Mouse (Mus musculus) limb, embryonic 11.5 days (tissue): ENCODE results near the gene Hivep2. TPM values are rescaled to one million over a fixed set of nuclear protein-coding genes. Genes with fewer than 3 reads are reported as not detected.
A peak's percentile ranks its signal among the peaks of the same experiment; 100 is the strongest.

Experiments used
- ATAC-seq: fragments of 200-750 bp; cut with Nextera tagmentation; 2 replicates; pipeline ENCODE4 v1.8.0; 2017; ENCODE audit warnings: low read depth; ENCODE audit not compliant: insufficient number of reproducible peaks, low FRiP score, low TSS enrichment
- DNase-seq: peaks from one replicate; pipeline ENCODE4 v3.0.0-alpha.2; 2015; ENCODE audit warnings: low spot score
- H3K27ac ChIP-seq: fragments of 300-500 bp; sonication (generic); replicated peaks from 2 replicates; pipeline ENCODE4 v1.5.1; 2014; ENCODE audit warnings: low read depth, mild to moderate bottlenecking, low read length
- H3K27me3 ChIP-seq: fragments of 300-500 bp; sonication (generic); 2 replicates; pipeline ENCODE4 v1.6.1; 2014; ENCODE audit warnings: mild to moderate bottlenecking, low read length, mixed read lengths; ENCODE audit not compliant: control insufficient read depth, insufficient read depth
- H3K36me3 ChIP-seq: fragments of 300-500 bp; sonication (generic); 2 replicates; pipeline ENCODE4 v1.6.1; 2014; ENCODE audit warnings: mild to moderate bottlenecking, low read length, moderate library complexity, mixed read lengths; ENCODE audit not compliant: control insufficient read depth, insufficient read depth
- H3K4me1 ChIP-seq: fragments of 300-500 bp; sonication (generic); 2 replicates; pipeline ENCODE4 v1.6.1; 2014; ENCODE audit warnings: low read length, mixed read lengths; ENCODE audit not compliant: control insufficient read depth, insufficient read depth
- H3K4me2 ChIP-seq: fragments of 300-500 bp; sonication (generic); 2 replicates; pipeline ENCODE4 v1.6.1; 2014; ENCODE audit warnings: low read depth, mild to moderate bottlenecking, moderate library complexity; ENCODE audit not compliant: severe bottlenecking
- H3K4me3 ChIP-seq: fragments of 300-500 bp; sonication (generic); 2 replicates; pipeline ENCODE4 v1.5.1; 2014; ENCODE audit warnings: low read depth, low read length
- H3K9ac ChIP-seq: fragments of 300-500 bp; sonication (generic); 2 replicates; pipeline ENCODE4 v1.6.1; 2014; ENCODE audit warnings: mild to moderate bottlenecking, low read length
- H3K9me3 ChIP-seq: fragments of 300-500 bp; sonication (generic); 2 replicates; pipeline ENCODE4 v1.6.1; 2016; ENCODE audit warnings: low read length; ENCODE audit not compliant: control insufficient read depth
- WGBS: fragments of 180-500 bp; shearing (Covaris S2); extraction: QIAGEN DNeasy Blood & Tissue Kit; methylation state at CpG from one replicate; pipeline ENCODE4 v1.1.7; 2014; 5-methylcytosine and 5-hydroxymethylcytosine counted together
- polyA plus RNA-seq: library from polyadenylated mRNA; unstranded; fragments of >200 nt; fragmentation: Nextera tagmentation; extraction: Ambion mirVana; gene quantifications from 2 replicates; pipeline ENCODE4 v1.2.1, GENCODE M21; 2014

Hivep2 gene
- 1.5 and 1.7 TPM in 2 replicates for polyA plus RNA-seq

GRCm38 (mm10) chr10:13965974-13966829 is at the start of gene Hivep2:
Gene Hivep2 (plus strand): TSS chr10:13966075.
- Histone ChIP-seq H3K36me3 (no peaks in the 10 kb centered on the region), H3K27me3 (peaks cover 14% of the 10 kb centered on the region), H3K27ac (peak within 1 kb of the TSS; percentile 55; the same call in 1 of the 2 replicates), H3K4me3 (peak within 1 kb of the TSS; percentile 56), H3K4me1 (peaks cover 2% of the 10 kb centered on the region; the same call in 1 of the 2 replicates), H3K9me3 (no peaks in the 10 kb centered on the region), H3K9ac (peak within 1 kb of the TSS; percentile 66), H3K4me2 (peak within 1 kb of the TSS; percentile 99)
- ATAC-seq (peak; percentile 3), DNase-seq (peak; percentile 72)
- under 1% methylated on average over 63 of the region's 67 CpGs for WGBS

GRCm38 (mm10) chr10:13916645-13917342 is 49.1 kb upstream of the Hivep2 start:
- ATAC-seq, result no peak
- Histone ChIP-seq H3K4me3 (no peak overlapping the region), H3K27ac (no peak overlapping the region), H3K36me3 (no peaks in the 10 kb centered on the region), H3K4me2 (no peak overlapping the region), H3K4me1 (no peaks in the 10 kb centered on the region), H3K27me3 (no peaks in the 10 kb centered on the region), H3K9me3 (no peaks in the 10 kb centered on the region), H3K9ac (no peak overlapping the region)
- WGBS, result 70% methylated on average over 12 of the region's 12 CpGs
- DNase-seq, result peak; percentile 21

- H3K9ac ChIP-seq, result no peak overlapping the region
- no peak overlapping the region for H3K27ac ChIP-seq
- no peaks in the 10 kb centered on the region for H3K36me3 ChIP-seq
- H3K27me3 ChIP-seq, result no peaks in the 10 kb centered on the region
- no peak overlapping the region for H3K4me3 ChIP-seq
- no peak for DNase-seq
- WGBS, result 81% methylated on average over 9 of the region's 9 CpGs
- no peaks in the 10 kb centered on the region for H3K9me3 ChIP-seq
- H3K4me1 ChIP-seq, result no peaks in the 10 kb centered on the region
- H3K4me2 ChIP-seq, result no peak overlapping the region
- no peak for ATAC-seq
Measured at GRCm38 (mm10) chr10:13921641-13922385, 44.1 kb upstream of the Hivep2 start.

- no peaks in the 10 kb centered on the region for H3K9me3 ChIP-seq
- H3K9ac ChIP-seq, result no peak overlapping the region
- no peaks in the 10 kb centered on the region for H3K4me1 ChIP-seq
- H3K4me3 ChIP-seq, result no peak overlapping the region
- no peak overlapping the region for H3K4me2 ChIP-seq
- WGBS, result 83% methylated on average over 5 of the region's 5 CpGs
- ATAC-seq (no peak), DNase-seq (no peak)
- no peaks in the 10 kb centered on the region for H3K27me3 ChIP-seq
- no peaks in the 10 kb centered on the region for H3K36me3 ChIP-seq
- no peak overlapping the region for H3K27ac ChIP-seq
Measured at GRCm38 (mm10) chr10:13929306-13929705, 36.6 kb upstream of the Hivep2 start.

GRCm38 (mm10) chr10:13932147-13932546 is 33.7 kb upstream of the Hivep2 start:
- H3K9me3 ChIP-seq, result no peaks in the 10 kb centered on the region
- ATAC-seq (no peak), DNase-seq (peak; percentile 4)
- no peaks in the 10 kb centered on the region for H3K36me3 ChIP-seq
- no peak overlapping the region for H3K4me3 ChIP-seq
- WGBS, result 81% methylated on average over 3 of the region's 3 CpGs
- H3K4me2 ChIP-seq, result no peak overlapping the region
- no peak overlapping the region for H3K9ac ChIP-seq
- no peaks in the 10 kb centered on the region for H3K4me1 ChIP-seq
- H3K27ac ChIP-seq, result no peak overlapping the region
- H3K27me3 ChIP-seq, result no peaks in the 10 kb centered on the region

GRCm38 (mm10) chr10:13933320-13933719 is 32.6 kb upstream of the Hivep2 start:
- no peak overlapping the region for H3K27ac ChIP-seq
- ATAC-seq (no peak), DNase-seq (peak; percentile 6)
- H3K27me3 ChIP-seq, result no peaks in the 10 kb centered on the region
- H3K36me3 ChIP-seq, result no peaks in the 10 kb centered on the region
- no peaks in the 10 kb centered on the region for H3K9me3 ChIP-seq
- H3K4me2 ChIP-seq, result no peak overlapping the region
- no peak overlapping the region for H3K9ac ChIP-seq
- no peak overlapping the region for H3K4me3 ChIP-seq
- no peaks in the 10 kb centered on the region for H3K4me1 ChIP-seq
- 78% methylated on average over 7 of the region's 7 CpGs for WGBS

- WGBS, result 82% methylated on average over 2 of the region's 2 CpGs
- Histone ChIP-seq H3K27ac (no peak overlapping the region), H3K36me3 (no peaks in the 10 kb centered on the region), H3K4me2 (no peak overlapping the region), H3K4me1 (no peaks in the 10 kb centered on the region), H3K9me3 (no peaks in the 10 kb centered on the region), H3K4me3 (no peak overlapping the region), H3K9ac (no peak overlapping the region), H3K27me3 (no peaks in the 10 kb centered on the region)
- DNase-seq, result no peak
- ATAC-seq, result no peak
Measured at GRCm38 (mm10) chr10:13935646-13936045, 30.2 kb upstream of the Hivep2 start.

GRCm38 (mm10) chr10:13941406-13941805 is 24.5 kb upstream of the Hivep2 start:
- Histone ChIP-seq H3K9me3 (no peaks in the 10 kb centered on the region), H3K9ac (no peak overlapping the region), H3K36me3 (no peaks in the 10 kb centered on the region), H3K27ac (no peak overlapping the region), H3K4me2 (no peak overlapping the region), H3K4me3 (no peak overlapping the region), H3K27me3 (no peaks in the 10 kb centered on the region), H3K4me1 (no peaks in the 10 kb centered on the region)
- ATAC-seq (no peak), DNase-seq (no peak)
- WGBS, result 86% methylated on average over 2 of the region's 2 CpGs
